Mouse (Mus musculus): ENCODE data around the gene Afg3l1. TPM values are rescaled to one million over a fixed set of nuclear protein-coding genes. Genes with fewer than 3 reads are reported as not detected.
"Not testable (repeated sequence)": the region's sequence is repeated elsewhere in the genome, so short reads cannot be mapped to it uniquely, and the experiment has no call there.

Afg3l1 gene
- total RNA-seq, 2 experiments from 2014 or later, result 37.5 to 44.5 TPM

GRCm38 (mm10) chr8:123443576-123443921 is 34.2 kb upstream of the Afg3l1 start:
- intact Hi-C loops (cut with DNase I), result loop anchor here (5.0 kb wide), 1 partner anchor 71 kb away; the partner anchor contains the start of gene Tcf25
- TF ChIP-seq CTCF (IDR thresholded peaks at IDR 0.05), result no peak
- H3K4me3 ChIP-seq, result peak overlapping the region; percentile 78
- H3K27ac ChIP-seq, result peak overlapping the region; percentile 95
- DNase-seq, result no peak

- intact Hi-C loops (cut with DNase I), result loop anchor here (5.0 kb wide), 1 partner anchor 72 kb away; the partner anchor contains the start of gene Tcf25
- H3K4me3 ChIP-seq, result no peak overlapping the region
- TF ChIP-seq CTCF (IDR thresholded peaks at IDR 0.05), result no peak
These were observed 33.6 kb upstream of the Afg3l1 start for GRCm38 (mm10) chr8:123444131-123444530.

GRCm38 (mm10) chr8:123445981-123446380 is 31.7 kb upstream of the Afg3l1 start:
- TF ChIP-seq CTCF (IDR thresholded peaks at IDR 0.05), result no peak
- Histone ChIP-seq H3K27ac (no peak overlapping the region), H3K4me3 (no peak overlapping the region)
- intact Hi-C loops (cut with DNase I), result no loop called here
- DNase-seq, result no peak

More at GRCm38 (mm10) chr8:123444131-123444530, 33.6 kb upstream of the Afg3l1 start:
- H3K27ac ChIP-seq, result no peak overlapping the region
- DNase-seq, result no peak

DNA sequence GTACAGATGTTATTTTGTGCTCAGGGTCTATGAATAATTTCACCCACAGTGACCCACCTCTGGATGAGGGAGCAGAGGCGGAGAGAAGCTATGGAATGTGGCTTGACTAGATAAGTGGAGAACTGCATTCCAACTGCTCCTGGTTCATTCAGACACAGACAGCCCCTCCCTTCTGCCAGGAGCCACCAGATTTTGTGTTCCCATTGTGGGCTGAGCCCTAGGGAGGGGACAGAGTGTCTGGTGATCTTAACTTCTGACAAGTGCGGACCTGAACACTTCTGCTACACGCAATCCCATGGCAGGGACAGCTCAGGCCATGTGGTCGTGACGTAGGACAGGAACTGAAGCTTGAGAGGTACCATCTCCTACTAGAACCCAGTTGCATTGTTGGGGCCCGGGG is 30.9 kb upstream of the Afg3l1 start:
- Histone ChIP-seq H3K4me3 (no peak overlapping the region), H3K27ac (no peak overlapping the region)
- no peak for DNase-seq
- no peak for TF ChIP-seq CTCF (IDR thresholded peaks at IDR 0.05)
- intact Hi-C loops (cut with DNase I), result no loop called here

GRCm38 (mm10) chr8:123450783-123451182 is 26.9 kb upstream of the Afg3l1 start:
- intact Hi-C loops (cut with DNase I), result no loop called here
- DNase-seq, result no peak
- Histone ChIP-seq H3K4me3 (no peak overlapping the region), H3K27ac (no peak overlapping the region)
- TF ChIP-seq CTCF (IDR thresholded peaks at IDR 0.05), result no peak

DNA sequence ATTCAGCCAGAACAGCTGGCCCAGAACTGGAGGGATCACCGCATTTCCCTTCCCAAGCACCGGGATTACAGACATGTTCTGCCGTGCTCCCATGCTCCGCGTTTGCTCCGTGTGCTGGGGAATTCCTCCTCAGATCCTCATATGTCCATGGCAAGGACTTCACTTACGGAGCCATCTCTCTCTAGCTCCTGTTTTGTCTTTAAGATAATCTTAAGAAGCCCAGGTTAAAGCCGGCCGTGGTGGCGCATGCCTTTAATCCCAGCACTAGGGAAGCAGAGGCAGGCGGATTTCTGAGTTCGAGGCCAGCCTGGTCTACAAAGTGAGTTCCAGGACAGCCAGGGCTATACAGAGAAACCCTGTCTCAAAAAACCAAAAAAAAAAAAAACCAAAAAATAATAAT is 26.0 kb upstream of the Afg3l1 start:
- H3K27ac ChIP-seq; H3K4me3 ChIP-seq; DNase-seq; intact Hi-C loops (cut with DNase I): not testable (repeated sequence)

DNA sequence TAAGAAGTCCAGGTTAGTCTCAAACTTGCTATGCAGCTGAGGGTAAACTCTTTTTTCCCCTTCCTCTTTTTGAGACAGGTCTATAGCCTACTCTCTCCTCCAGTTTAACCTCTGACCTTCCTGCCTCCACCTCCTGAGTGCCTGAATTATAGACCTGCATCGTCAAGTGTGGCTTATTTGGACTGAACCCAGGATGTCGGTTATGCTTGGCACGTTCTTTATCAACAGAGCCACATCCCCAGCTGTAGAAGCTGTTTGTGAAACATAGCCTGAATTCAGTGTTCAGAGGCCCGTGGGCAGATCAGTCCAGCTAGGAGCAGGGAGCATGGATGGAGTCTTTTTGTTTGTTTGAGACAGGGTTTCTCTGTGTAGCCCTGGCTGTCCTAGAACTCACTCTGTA is 25.6 kb upstream of the Afg3l1 start:
- Histone ChIP-seq H3K27ac (no peak overlapping the region), H3K4me3 (no peak overlapping the region)
- no peak for TF ChIP-seq CTCF (IDR thresholded peaks at IDR 0.05)
- intact Hi-C loops (cut with DNase I), result no loop called here
- DNase-seq, result no peak

- no peak overlapping the region for H3K27ac ChIP-seq
- intact Hi-C loops (cut with DNase I), result no loop called here
- TF ChIP-seq CTCF (IDR thresholded peaks at IDR 0.05), result no peak
- no peak overlapping the region for H3K4me3 ChIP-seq
- no peak for DNase-seq
These were observed 24.4 kb upstream of the Afg3l1 start for GRCm38 (mm10) chr8:123453291-123453690.

GRCm38 (mm10) chr8:123453951-123454350 is 23.8 kb upstream of the Afg3l1 start:
- Histone ChIP-seq H3K27ac (no peak overlapping the region), H3K4me3 (no peak overlapping the region)
- intact Hi-C loops (cut with DNase I), result no loop called here
- no peak for DNase-seq
- TF ChIP-seq CTCF (IDR thresholded peaks at IDR 0.05), result no peak

DNA sequence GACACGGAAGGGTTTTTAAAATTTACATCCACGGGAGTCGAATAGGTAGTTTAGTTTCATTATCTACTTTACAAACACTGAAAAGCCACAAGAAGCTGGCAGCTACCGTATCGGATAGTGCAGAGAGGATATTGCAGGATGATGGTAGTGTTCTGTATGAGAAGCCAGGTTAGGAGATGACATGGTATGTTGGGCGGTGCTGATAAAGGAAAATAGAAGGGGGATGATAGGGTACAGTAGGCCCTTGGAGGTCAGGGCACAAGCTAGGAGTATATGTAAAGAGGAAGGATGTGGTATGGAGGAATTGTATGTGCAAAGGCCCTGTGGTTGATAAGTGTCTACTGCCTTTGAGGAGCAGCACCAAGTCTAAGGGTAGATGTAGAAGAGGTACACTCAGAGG is 23.1 kb upstream of the Afg3l1 start:
- no peak for TF ChIP-seq CTCF (IDR thresholded peaks at IDR 0.05)
- intact Hi-C loops (cut with DNase I), result no loop called here
- no peak for DNase-seq
- Histone ChIP-seq H3K27ac (no peak overlapping the region), H3K4me3 (no peak overlapping the region)

GRCm38 (mm10) chr8:123463651-123464050 is 14.1 kb upstream of the Afg3l1 start:
- Histone ChIP-seq H3K27ac (no peak overlapping the region), H3K4me3 (no peak overlapping the region)
- TF ChIP-seq CTCF (IDR thresholded peaks at IDR 0.05), result no peak
- intact Hi-C loops (cut with DNase I), result no loop called here
- no peak for DNase-seq

GRCm38 (mm10) chr8:123467476-123467875 is 10.2 kb upstream of the Afg3l1 start:
- Histone ChIP-seq H3K4me3 (no peak overlapping the region), H3K27ac (no peak overlapping the region)
- DNase-seq, result no peak
- intact Hi-C loops (cut with DNase I), result no loop called here
- no peak for TF ChIP-seq CTCF (IDR thresholded peaks at IDR 0.05)

- H3K27ac ChIP-seq; DNase-seq; intact Hi-C loops (cut with DNase I); H3K4me3 ChIP-seq: not testable (repeated sequence)
These were observed 4.7 kb upstream of the Afg3l1 start for GRCm38 (mm10) chr8:123472991-123473390.

DNA sequence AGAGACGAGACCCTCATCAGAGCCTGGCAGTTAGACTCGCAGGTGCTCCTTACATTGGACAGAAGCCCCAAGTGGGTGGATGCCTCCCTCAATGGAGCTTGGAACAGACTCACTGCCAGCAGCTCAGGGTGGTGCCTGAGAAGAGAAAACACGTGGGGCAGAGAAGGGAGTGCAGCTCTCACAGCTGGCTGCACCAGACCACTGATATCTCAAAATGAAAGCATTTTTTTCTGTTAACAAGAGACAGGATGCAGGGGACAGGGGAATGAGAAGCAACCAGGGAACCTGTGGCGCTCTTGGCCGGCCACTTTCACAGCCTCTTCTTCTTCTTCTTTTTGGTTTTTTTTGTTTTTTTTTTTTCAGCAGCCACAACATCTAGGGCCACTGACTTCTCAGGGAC is 3.2 kb upstream of the Afg3l1 start:
- H3K27ac ChIP-seq; intact Hi-C loops (cut with DNase I); DNase-seq; H3K4me3 ChIP-seq: not testable (repeated sequence)
